Mouse (Mus musculus) gastrocnemius, postnatal 4 days (tissue): ENCODE results near the gene Lim2. TPM values are rescaled to one million over a fixed set of nuclear protein-coding genes. Genes with fewer than 3 reads are reported as not detected.
A peak's percentile ranks its signal among the peaks of the same experiment; 100 is the strongest.

Experiments
- DNase-seq, 2 experiments: peaks; one replicate each; pipeline ENCODE4 v3.0.0; 2021 to 2022; ENCODE audit warnings: low spot score in 2 of 2, mixed read lengths in 2 of 2
- total RNA-seq, 2 experiments: library from RNA; stranded (reverse); gene quantifications; 2 replicates each; pipeline ENCODE4 v1.2.3; 2021

Gene Lim2
- total RNA-seq, 2 experiments from 2014 or later: not detected

DNA sequence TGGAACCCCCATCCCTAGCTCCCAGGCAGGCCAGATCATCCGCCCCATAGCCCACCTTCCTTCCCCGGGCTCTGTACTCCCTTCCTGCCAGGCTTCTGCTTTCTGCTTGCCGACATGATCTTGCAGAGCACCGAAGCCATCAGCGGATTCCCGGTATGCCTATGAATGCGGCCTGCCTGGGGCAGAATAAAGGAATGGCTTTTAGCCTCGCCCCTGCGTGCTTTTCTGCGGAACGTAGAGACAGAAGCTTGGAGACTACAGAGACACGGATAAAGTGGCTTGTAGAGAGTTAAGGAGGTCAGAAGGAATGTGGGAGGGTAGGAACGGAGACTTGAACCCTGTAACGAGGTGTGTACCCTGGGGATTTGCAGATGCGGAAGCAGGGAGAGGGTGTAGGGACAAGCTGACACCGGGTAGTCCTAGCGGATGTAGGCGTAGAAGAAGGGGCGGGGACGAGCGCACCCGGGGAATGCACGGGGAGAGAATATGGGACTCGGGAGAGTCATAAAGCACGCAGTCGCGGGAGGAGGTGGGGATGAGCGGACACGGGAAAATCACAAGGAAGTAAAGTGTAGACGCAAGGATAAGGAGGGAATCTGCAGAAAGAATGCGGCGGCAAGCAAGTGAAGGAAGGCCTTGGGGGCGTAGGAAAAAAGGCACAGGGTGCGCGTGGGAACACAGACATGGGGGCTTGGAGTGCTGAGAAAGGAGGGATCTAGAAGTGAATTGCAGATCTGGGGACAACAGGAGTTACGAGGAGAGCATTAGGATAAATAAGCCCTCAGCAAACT, 15.9 kb downstream of the Lim2 start:
- peak; percentile 50 to 75 for DNase-seq

DNA sequence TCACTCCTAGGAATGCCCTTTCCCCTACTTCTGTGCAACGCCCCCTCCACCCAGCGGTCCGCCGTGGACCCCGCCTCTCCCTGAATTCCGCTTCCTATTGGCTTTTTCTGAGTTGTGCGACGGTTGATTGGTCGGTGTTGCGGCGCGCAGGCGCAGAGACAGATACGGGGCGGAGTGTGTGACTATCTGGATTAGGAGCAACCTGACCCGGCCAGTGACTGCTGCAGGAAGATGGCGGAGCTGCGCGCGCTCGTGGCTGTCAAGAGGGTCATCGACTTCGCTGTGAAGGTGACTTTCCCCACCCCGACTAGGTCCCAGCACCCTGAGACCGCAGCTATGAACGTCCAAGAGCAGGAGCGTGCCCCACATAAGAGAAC, 16.4 kb downstream of the Lim2 start, which contains the start of the genes Etfb and Gm45233:
TSS of gene Etfb (plus strand) at position 167 of the 377 bp plus-strand sequence.
TSS of gene Gm45233 (plus strand) at position 212 of the 377 bp plus-strand sequence.
- peak; percentile 82 to 92 for DNase-seq

DNA sequence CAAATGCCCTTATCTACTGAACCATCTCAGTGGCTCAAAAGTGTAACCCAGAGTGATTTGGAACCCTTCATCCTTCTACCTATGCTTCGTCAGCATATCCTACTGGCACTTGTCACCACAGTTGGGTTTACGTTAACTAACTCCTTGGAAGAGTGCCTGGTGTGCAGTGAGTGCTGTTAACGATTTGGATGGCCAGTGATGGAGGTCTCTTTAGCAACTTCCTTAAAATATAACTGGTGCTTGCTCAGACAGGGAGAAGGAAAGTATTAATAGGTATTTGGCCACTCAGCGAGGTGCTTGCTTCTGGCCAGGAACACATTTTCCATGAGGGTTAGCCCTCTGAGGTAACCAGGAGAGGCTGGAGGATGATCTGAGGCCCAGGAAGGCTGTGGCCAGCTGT, 20.3 kb downstream of the Lim2 start:
- DNase-seq: no peak

DNA sequence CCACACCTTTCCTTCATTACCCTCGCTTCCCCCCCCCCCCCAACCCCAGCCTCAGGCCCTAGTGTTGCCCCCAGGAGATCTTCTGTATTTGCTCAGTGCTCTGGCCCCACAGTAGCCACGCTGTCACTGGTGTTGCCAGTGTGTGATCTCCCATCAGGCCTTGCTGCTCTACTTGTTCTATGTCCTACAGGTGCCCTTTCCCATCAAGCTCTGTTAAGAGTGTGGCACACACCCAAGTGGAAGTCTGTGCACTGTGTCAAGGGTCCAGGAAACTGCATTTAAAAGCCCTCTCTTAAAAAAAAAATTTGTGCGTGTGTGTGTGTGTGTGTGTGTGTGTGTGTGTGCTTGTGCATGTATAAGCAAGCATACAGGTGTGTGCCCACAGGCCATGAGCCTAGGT, 20.8 kb downstream of the Lim2 start:
- DNase-seq: no peak

DNA sequence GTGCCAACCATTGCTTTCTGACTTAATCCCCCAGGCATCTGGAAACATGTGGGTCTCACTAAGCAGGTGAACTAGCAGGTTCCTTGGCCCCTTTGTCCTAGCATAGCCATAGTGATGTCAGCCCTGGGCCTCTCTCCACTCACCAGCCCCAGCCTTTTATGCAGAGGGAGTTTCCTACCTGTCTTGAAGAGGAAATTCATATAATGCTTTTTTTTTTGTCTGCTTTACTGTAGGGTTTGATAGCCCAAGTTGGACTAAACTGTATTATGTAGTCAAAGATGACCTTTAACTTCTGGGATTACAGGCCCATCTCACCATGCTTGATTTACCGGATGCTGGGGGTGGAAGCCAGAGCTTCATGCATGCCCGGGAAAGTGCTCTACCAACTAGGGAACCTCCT, 22.3 kb downstream of the Lim2 start:
- DNase-seq: no peak

DNA sequence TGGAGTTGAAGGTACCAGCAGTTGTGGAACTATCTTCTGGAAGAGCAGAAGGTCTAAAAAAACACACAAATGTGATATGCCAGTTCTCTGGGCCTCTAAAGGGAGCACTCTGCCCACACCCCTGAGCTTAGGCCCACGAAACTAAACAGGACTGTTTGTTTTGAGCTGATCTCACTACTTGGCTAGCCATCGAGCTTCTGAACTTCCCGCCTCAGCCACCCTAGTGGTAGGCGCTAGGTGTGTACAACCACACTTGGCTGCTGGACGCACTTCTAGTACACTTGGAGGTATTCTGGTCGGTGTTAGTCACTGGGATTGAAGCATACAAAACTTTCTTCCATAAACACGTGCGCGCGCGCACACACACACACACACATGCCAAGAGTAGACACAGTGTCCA, 24.3 kb downstream of the Lim2 start:
- no peak for DNase-seq

DNA sequence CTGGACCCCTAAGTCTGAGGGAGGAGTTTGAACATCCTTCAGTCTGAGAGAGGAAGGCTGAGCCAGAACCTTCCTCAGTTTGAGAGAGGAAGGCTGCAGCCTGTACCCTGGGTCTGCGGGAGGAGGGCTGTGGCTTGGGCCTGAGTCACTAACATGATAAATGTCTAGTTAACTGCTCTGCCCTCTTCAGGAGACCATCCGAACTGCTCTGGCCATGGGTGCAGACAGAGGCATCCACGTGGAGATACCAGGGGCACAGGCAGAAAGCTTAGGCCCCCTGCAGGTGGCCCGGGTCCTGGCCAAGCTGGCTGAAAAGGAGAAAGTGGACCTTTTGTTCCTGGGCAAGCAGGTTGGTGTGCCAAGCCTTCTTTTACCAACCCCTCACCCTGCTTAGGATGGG, 25.1 kb downstream of the Lim2 start:
- no peak for DNase-seq

DNA sequence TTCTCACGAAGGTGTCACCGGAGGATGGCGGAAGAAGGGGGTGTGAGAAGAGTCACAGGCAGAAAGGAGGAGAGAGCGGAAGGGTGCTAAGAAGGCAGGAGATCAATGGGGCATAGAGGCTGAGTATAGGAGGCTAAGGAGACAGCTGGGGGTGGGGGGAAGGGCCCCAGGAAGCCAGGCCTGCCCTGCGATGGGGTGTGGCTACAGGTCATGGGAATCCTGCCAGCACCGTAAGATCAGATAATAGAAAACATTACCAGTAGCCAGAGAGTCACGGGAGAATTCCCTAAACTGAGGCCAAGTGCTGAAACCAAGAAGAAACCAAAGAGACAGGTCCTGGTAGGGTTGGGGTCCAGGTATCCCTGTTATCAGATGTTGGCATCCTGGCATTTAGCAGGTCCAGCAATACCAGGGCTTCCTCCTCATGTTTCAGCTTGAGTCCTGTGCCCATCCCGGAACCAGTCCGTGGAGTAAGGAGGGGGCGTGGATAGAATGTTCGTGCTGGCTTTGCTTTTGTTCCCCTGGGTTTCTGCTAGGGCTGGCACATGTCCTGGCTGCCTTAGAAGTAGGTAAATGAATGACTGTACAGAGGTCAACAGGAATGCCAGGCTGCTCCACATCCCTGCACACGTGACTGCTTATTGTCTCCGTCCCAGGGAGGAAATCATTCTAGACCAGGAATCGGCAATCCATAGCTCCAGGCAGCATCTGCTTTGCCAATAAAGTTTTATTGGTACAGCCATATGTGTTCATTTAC, 26.3 kb downstream of the Lim2 start:
- DNase-seq: no peak

DNA sequence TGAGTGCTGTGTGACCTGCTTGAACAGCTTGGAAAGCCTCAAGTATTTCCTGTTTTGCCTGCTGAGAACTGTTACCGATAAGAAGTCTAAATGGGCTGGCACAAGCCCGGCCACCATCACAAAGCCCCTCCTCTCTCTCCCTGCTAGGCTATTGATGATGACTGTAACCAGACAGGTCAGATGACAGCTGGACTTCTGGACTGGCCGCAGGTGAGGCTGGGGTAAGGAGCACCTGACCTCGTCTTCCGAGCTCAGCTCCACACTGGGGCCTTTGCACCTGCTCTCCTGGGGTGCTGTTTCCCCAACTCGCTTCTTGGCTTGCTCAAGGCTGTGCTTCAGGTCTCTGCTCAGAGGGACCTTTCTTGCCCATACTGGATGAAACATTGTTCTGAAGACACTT, 26.9 kb downstream of the Lim2 start:
- no peak for DNase-seq

DNA sequence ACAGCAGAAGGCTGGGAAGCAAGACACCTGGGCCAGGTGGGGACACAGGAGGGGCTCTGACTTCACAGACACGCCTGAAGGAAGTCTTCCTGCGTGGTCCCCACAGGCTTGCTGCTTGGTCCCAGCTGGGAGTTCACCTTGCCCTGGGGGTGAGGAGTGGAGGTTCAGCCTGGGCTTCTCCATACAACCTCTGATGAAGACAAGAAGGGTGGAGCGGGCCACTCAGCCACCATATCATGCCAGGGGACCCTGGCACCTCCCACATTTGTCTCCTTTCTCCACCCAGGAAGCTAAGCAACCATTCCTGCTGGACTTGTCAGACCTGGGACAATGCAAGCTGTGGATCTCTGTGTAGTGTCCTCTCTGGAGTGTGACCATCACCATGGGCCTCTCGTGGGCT, 35.4 kb downstream of the Lim2 start, which contains the start of gene Vsig10l:
TSS of gene Vsig10l (plus strand) at position 301 of the 400 bp plus-strand sequence.
- DNase-seq: no peak

DNA sequence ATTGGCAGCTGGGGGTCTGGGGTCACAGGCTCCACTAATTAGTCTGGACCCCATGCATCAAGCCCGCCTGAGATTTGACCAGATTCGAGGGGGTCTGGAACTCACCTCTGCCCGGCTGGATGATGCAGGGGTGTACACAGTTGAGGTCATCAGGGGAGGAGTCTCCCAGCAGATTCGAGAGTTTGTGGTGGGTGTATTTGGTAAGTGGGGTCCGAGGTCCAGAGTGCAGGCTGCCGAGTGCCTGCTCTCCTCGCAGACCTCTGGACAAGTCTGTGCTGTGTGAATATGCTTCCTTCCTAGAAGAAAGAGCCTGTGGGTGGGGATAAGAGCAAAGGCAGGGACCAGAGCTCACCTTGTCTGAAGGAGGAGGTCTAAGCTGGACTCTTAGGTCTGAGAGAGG, 36.5 kb downstream of the Lim2 start:
- DNase-seq: no peak

DNA sequence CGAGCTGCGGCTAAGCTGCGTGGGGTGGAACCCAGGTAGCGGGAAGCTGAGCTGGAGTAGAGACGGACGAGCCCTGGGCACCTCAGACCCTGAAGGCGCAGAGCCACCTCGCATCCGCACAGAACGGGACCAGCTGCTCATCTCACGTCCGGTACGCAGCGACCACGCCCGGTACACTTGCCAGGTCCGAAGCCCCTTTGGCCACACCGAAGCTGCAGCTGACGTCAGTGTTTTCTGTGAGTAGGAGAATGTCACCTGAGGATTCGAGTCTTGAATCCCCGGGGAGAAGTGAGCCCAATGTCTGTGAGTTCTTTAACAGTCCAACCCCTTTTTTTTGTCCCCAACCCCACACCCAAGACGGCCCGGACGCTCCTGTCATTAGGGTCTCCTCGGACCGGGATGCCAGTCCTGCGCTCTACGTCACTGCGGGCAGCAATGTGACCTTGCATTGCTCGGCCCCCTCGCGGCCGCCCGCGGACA, 37.4 kb downstream of the Lim2 start:
- no peak for DNase-seq

DNA sequence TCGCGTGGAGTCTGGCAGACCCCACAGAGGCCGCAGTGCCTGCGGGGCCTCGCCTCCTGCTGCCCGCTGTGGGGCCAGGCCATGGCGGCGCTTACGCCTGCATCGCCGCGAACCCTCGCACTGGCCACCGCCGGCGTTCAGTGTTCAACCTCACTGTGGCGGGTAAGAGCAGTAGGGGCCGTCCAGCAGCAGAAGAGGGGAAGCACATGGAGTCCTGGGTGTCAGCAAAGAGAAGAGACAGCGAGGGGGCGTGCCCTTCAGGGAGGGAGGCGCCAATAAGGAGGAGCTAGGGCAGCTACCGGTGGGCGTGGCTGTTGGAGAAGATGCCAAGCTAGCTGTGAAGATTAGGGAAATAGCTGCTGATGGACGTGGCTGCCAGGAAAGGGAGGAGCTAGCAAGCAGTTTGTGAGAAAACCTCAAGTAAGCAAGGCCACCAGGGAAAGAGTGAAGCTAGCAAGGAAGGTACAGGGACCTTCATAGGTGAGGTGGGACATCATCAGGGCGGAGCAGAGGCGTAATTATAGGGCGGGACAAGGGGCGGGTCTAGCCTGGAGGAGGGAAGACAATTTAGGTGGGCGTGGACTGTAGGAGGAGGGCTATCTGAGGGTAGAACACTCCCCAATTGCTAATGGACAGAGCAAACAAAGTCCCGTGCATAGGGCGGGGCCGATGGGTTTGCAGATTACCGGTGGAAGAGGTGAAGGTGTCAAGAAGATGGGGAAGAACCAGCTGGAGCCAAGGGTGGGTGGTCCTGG, 38.1 kb downstream of the Lim2 start:
- DNase-seq: peak; percentile 71 to 89

DNA sequence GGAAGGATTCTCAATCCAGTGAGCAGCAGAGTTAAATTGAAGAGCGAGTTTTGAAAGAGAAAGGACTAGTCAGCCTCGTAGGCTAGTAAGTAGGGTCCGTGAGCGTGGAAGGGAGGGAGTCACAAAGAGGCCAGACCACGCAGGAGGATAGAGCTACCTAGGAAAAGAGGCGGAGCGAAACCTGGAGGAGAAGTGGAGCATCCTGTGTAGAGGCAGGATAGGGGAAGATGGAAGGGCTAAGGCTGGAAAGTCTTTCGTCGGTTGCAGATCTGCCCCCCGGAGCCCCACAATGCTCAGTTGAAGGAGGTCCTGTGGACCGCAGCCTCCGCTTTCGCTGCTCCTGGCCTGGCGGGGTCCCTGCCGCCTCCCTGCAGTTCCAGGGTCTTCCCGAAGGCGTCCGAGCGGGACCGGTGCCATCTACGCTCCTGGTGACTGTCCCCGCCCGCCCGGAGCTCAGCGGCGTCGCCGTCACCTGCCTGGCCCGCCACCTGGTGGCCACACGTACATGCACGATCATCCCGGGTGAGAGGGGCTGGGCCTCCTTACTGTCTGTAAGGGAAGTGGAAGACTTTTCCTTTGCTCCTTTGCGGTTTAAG, 38.7 kb downstream of the Lim2 start:
- peak; percentile 77 to 88 for DNase-seq

DNA sequence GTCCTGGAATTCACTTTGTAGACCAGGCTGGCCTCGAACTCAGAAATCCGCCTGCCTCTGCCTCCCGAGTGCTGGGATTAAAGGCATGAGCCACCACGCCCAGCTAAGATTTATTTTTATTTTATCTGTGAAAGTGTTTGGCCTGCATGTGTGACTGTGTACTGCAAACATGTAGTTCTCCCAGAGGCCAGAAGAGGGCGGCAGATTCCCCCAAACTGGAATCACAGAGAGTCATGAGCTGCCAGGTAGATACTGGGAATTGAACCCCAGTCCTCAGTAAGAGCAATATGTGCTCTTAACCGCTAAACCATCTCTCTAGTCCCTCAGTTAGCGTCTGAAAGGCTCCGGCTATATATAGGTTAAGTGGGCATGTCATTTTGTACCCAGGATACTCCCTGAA, 42.9 kb downstream of the Lim2 start:
- DNase-seq: no peak

DNA sequence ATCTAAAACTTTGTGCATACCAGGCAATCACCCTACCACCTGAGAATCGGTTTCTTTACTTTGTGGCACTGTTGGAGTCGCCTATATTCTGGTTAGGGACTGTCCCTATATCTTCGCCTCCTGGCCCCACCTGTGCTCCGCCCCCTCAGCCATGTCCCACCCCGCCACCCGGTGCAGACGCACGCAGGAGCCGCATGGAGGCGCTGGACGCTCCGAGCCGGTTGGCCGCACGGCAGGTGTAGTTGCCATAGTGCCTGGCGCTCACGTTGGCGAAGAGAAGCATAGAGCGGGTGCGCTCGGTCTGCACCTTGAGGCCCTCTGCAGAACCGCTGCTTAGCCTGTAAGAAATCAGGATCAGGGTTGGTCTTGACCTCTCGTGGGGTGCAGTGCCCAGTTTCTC, 48.2 kb downstream of the Lim2 start:
- no peak for DNase-seq

DNA sequence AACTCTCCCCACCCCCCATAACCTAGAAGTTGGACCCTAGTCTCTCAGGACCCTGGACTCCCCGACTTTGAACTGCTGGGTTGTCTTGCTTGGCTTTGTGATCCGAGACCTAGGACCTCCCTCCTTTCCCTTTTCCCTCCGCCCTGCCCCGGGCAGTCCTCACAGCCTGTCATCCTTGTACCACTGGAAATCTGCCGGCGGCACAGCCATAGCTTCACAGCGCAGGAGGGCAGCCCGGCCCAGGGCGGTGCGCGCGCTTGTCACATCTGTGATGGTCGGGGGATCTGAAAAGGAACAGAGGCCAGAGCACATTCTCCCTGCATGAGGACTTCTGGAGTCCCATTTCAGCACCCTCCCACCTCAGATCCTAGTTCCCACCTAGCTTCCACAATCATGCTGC, 48.9 kb downstream of the Lim2 start:
- DNase-seq: no peak

DNA sequence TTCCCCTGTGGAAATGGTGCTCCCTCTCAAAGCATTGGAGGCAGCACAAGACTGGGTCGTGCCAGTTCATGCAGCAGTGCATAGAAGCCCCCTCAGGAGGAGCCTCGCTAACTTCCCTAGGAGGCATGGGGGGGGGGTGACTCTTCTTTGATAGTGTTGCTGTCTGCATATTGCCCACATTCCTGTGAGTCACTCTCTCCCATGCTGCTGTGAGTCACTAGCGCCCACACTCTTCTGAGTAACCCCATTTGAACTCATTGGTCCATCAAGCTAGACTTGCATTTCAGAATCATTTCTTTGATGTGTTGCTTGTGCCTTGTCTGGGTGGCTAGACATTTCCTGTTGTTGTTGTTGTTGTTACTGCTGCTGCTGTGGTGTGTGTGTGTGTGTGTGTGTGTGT, 53.7 kb downstream of the Lim2 start:
- DNase-seq: no peak

DNA sequence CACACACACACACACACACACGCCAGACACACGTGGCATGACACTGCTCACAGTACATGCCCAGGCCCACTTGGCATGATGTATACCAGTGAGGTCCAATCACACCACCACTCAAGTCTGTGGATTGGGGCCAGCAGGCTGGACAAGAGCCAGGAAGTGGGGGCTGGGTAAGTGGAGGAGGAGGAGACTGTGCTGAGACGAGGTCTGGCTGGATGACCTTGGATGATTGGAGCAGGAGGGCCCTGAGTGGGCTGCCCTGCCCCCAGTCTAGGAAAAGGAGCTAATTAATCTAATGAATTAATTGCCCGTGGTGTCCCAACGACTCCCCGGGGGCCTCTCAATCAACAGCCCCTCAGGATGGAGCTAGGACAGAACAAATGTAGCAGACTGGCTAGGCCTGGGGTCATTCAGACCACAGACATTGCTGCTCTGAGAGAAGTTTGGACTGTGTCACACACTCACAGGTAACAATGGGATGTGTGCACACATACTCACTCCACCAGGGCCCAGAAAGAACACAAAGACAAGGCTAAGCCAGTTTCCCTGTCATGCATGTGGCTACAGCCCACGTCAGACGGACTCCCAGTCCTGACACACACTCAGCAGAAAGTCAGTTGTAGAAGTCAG, 54.7 kb downstream of the Lim2 start:
- DNase-seq: no peak

DNA sequence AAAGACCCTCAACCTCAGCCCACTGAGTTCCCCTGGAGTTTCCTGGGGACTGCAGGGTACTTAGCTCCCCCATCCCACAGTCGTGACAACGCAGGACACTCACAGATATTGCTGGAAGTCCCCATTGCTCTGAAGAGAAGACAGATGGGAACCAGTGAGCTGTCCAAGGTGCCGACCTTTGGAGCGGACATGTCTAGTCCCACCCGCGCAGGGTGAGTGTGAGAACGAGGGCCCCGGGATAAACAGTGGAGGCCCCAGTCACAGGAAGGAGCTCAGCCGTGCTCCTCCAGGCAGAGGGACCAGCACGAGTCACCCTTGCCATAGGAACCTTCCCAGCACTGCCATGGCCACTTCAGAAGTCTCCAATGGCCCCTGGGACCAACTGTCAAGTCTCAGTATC, 55.8 kb downstream of the Lim2 start:
- no peak for DNase-seq
